Mouse (Mus musculus) kidney, postnatal 25 days (tissue): Measurements from ENCODE around the gene Rftn1.

Source experiments
- DNase-seq, 2 experiments: peaks; one replicate each; pipeline ENCODE4 v3.0.0; 2021; ENCODE audit warnings: mixed read lengths in 2 of 2

Rftn1 gene

GRCm38 (mm10) chr17:49979761-49980285, 210.7 kb downstream of the Rftn1 start:
- no peak for DNase-seq

- DNase-seq = no peak
Observed at GRCm38 (mm10) chr17:49977424-49977790, 213.1 kb downstream of the Rftn1 start.

- DNase-seq = no peak
Observed at GRCm38 (mm10) chr17:49976678-49977423, 213.6 kb downstream of the Rftn1 start.

GRCm38 (mm10) chr17:49975481-49975880, 215.0 kb downstream of the Rftn1 start:
- DNase-seq = no peak

- DNase-seq = no peak
Observed at GRCm38 (mm10) chr17:49974996-49975395, 215.5 kb downstream of the Rftn1 start.

GRCm38 (mm10) chr17:49972164-49972563, 218.3 kb downstream of the Rftn1 start:
- DNase-seq = no peak

GRCm38 (mm10) chr17:49971057-49971456, 219.4 kb downstream of the Rftn1 start:
- no peak for DNase-seq

GRCm38 (mm10) chr17:49968467-49969207, 221.8 kb downstream of the Rftn1 start:
- DNase-seq = peak; percentile 52 to 74

- no peak for DNase-seq
Observed at GRCm38 (mm10) chr17:49965846-49966762, 224.4 kb downstream of the Rftn1 start.

GRCm38 (mm10) chr17:49965035-49965434, 225.4 kb downstream of the Rftn1 start:
- no peak for DNase-seq

GRCm38 (mm10) chr17:49964471-49964870, 226.0 kb downstream of the Rftn1 start:
- no peak for DNase-seq

GRCm38 (mm10) chr17:49959021-49959420, 231.5 kb downstream of the Rftn1 start:
- no peak for DNase-seq

- DNase-seq = peak; percentile 29 to 50
Observed at GRCm38 (mm10) chr17:49951856-49952607, 238.4 kb downstream of the Rftn1 start.

GRCm38 (mm10) chr17:49951491-49951855, 239.0 kb downstream of the Rftn1 start:
- peak; percentile 55 to 91 for DNase-seq

GRCm38 (mm10) chr17:49942674-49943073, 247.8 kb downstream of the Rftn1 start:
- peak in 1 of 2 experiments; percentile 8 for DNase-seq
